In genomic region chr12:72453941-72454340, GRCm38 (mm10) we compare ENCODE assay signal across 19 mouse cellular contexts. TPM values are rescaled to one million over a fixed set of nuclear protein-coding genes. Genes with fewer than 3 reads are reported as not detected.
"Had no signal": no experiment of that assay in that cellular context is flagged by ENCODE, and none has a peak within 500 bp of the region (broad histone marks: within the 10 kb centered on the region; RNA-seq: fewer than 3 reads in every experiment).

No protein-coding gene starts in this region.

- H3K4me3 ChIP-seq: neural tube, embryonic 12.5 days; neural tube, embryonic 13.5 days; neural tube, embryonic 15.5 days; stomach, embryonic 15.5 days had no signal

- H3K27me3 ChIP-seq: neural tube, embryonic 12.5 days; neural tube, embryonic 13.5 days; neural tube, embryonic 15.5 days; stomach, embryonic 15.5 days had no signal

- H3K4me2 ChIP-seq: neural tube, embryonic 12.5 days; neural tube, embryonic 13.5 days; neural tube, embryonic 15.5 days; stomach, embryonic 15.5 days had no signal

- H3K27ac ChIP-seq: neural tube, embryonic 12.5 days; neural tube, embryonic 13.5 days; neural tube, embryonic 15.5 days; stomach, embryonic 15.5 days; stomach, postnatal 0 days had no signal

- H3K9me3 ChIP-seq: neural tube, embryonic 12.5 days; neural tube, embryonic 13.5 days; neural tube, embryonic 15.5 days; stomach, embryonic 15.5 days had no signal

- H3K9ac ChIP-seq: neural tube, embryonic 12.5 days; neural tube, embryonic 13.5 days; neural tube, embryonic 15.5 days; stomach, embryonic 15.5 days had no signal

- DNase-seq: retina, postnatal 1 day; right cerebral cortex, adult 18-20 months; right cerebral cortex, postnatal 14 days; right cerebral cortex, postnatal 25 days; right cerebral cortex, postnatal 4 days; spleen, adult 18-20 months; thymus, adult 18-20 months; thymus, adult 2 months; thymus, postnatal 14 days; thymus, postnatal 25 days; thymus, postnatal 36 days; thymus, postnatal 4 days had no signal

- H3K36me3 ChIP-seq: neural tube, embryonic 12.5 days; neural tube, embryonic 13.5 days; neural tube, embryonic 15.5 days; stomach, embryonic 15.5 days had no signal

- H3K4me1 ChIP-seq: neural tube, embryonic 12.5 days; neural tube, embryonic 13.5 days; neural tube, embryonic 15.5 days; stomach, embryonic 15.5 days had no signal

RNA-seq across cellular contexts. Expression of gene Lrrc9, which starts 12.3 kb away (rescaled TPM):
- total RNA-seq: neutrophil, adult 5-6 weeks had no signal
- polyA plus RNA-seq: spleen, adult 2 months had no signal
